Mouse (Mus musculus) heart, adult 8-10 months (tissue): ENCODE results near the gene Gmppb. TPM values are rescaled to one million over a fixed set of nuclear protein-coding genes. Genes with fewer than 3 reads are reported as not detected.

Experiments used
- DNase-seq: peaks from one replicate; pipeline ENCODE4 v3.0.0; 2022; ENCODE audit warnings: low spot score
- microRNA-seq: library from miRNA; unstranded; fragments of <30 nt; microRNA quantifications from one replicate; pipeline ENCODE4 v1.2.0, GENCODE M21; 2022
- total RNA-seq, 4 experiments: library from RNA; stranded (reverse); gene quantifications; 2 replicates each; pipeline ENCODE4 v1.2.4; 2022

Gmppb gene
- total RNA-seq, 4 experiments from 2014 or later = 7.3 to 9.6 (median 9.0) TPM

DNA sequence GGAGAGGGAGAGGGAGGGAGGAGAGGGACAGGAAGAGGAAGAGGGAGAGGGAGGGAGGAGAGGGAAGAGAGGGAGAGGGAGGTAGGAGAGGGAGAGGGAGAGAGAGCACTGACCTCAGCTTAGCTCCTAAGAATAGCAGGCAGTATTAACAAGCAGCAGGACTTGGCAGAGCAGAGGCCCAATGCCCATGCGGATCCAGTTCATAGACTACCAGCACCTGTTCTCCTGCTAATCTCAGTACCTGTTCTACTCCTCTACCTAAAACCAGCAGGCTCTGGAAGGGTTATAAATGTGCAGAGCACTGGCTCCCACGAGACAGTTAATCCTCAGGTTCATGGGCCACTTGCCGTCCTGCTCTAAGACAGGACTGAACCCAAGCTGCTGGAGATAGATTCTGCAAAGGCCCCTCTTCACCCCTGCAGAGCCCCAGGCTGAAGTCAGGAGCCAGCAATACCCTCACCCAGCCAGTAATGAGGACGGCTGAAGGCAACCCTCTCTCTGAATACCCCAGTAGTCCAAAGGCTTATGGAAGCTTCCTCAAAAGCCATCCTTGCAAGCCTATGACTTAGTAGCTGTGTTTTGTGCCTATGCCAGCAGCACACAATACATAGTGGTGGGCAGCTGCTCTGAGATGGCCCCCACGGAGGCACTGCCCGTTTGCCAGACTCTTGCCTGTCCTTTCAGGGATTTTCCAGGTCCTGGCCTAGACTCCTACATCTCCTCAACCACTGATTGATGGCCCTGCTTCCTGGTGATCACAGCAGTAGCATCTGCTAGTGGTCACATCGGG is 24.3 kb downstream of the Gmppb start:
- no peak for DNase-seq

DNA sequence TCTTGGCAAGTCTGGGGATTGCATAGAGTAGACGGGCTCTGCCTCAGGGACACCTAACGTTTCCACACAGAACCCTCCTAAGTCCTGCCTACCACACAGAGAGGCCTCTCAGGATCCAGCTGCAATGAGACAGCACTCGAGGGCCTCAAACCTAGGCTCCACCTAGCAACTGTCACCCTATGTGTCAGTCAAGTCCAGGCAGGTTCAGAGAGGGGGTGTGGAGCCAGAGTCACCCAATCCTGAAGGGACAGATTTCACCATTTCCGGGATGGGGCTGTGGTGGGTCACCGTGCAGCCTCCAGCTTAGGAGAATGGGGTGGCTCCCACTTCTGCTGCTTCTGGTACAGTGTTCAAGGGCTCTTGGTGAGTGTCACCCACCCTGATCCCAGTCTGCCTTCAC is 31.1 kb downstream of the Gmppb start, which contains the start of gene Mst1:
Gene Mst1 (plus strand): TSS at position 269 of the 400 bp plus-strand sequence.
- DNase-seq = no peak

DNA sequence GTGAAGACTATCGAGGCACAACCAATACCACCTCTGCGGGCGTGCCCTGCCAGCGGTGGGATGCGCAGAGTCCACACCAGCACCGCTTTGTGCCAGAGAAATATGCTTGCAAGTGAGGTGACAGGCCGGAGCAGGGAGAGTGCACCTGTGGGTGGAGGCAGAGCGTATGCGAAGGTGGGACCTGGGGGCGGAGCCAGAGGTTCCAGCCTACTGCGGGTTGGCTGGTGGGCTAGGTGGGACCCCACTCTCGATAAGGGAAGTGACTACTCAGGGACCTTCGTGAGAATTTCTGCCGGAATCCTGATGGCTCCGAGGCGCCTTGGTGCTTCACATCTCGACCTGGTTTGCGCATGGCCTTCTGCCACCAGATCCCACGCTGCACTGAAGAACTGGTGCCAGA is 33.5 kb downstream of the Gmppb start:
- DNase-seq = no peak

GRCm38 (mm10) chr9:108082988-108083431 is 34.0 kb downstream of the Gmppb start, which contains the start of gene Rnf123:
Gene Rnf123, minus strand, starts transcription at chr9:108083346.
- DNase-seq = no peak

- no peak for DNase-seq
These were observed 34.5 kb downstream of the Gmppb start for GRCm38 (mm10) chr9:108083561-108083960.

GRCm38 (mm10) chr9:108085261-108085660 is 36.2 kb downstream of the Gmppb start:
- DNase-seq = no peak

GRCm38 (mm10) chr9:108090611-108091120 is 41.6 kb downstream of the Gmppb start:
- DNase-seq = no peak

GRCm38 (mm10) chr9:108093586-108093985 is 44.5 kb downstream of the Gmppb start:
- no peak for DNase-seq

DNA sequence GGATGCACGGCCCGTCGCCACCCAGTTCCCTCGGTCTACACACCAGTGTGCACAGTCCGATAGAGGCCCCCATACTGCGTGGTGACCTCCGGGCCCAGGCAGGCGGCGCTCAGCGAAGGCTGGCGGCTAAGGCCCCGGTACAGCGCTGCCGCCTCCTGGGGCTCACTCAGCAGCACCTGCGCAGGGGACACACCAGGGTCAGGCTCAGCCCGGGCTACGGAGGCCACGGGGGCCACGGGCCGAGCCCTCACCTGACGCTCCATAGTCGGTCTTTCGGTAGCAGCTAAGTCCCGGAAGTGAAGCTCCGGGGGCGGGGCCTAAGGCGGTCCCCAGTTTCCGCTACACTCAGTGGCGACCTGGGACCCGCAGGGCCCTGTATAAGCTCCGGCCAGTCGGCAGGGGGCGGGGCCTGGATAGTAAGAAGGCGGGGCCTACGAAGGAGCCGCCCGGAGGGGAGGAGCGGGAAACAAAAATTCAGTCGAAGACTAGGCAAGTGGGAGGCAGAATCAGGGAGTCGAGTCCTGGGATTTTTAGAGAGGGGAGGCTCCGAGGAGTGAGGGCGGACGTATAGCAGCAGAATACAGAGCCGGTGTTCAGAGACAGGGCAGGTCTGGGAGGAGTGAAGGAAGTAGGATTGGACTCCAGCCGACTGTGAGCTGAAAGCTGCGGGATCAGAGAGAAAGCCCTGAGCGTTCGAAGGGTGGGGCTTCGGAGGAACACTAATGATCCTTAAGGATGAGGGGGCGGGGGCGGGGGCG is 45.3 kb downstream of the Gmppb start, which contains the start of gene Apeh:
Gene Apeh (minus strand): TSS at position 423 of the 758 bp plus-strand sequence.
- DNase-seq = peak; percentile 94

DNA sequence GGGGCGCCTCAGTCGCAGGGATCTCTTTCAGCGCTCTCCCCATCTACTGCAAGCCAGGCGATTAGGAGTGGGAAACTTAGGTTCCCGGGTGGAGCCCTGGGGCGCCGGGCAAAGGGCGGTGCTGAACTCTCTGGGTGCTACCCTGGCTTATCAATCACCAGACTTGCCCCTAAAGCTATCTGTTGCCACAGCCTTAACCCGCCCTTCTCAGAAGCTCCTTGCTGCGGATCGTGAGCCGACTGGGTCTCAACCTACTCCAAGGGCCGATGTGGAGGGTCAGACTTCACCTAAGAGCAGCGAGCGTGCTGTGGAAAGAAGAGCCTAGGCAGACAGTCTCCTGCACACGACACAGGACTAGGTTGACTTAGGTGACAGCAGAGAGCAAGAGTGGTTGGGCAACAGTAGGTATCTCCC is 46.0 kb downstream of the Gmppb start:
- DNase-seq = peak; percentile 29

DNA sequence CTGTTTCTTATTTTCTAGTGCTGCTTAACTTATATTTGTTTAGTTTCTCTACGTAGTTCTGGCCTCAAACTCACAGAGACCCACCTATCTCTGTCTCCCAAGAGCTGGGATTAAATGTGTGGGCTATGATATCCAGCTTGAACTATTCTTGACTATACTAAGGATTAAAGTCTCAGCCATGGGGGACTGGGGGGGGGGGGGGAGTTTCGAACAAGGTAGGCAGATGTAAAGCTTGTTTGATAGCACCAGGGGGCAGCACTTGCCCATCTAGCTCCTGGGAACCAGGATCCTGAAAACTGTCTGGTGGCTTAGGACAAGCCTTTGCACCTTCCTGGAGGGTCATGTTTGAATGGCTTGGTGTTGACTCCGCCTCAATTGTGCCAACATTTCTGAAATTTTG is 46.5 kb downstream of the Gmppb start:
- DNase-seq = peak; percentile 60

DNA sequence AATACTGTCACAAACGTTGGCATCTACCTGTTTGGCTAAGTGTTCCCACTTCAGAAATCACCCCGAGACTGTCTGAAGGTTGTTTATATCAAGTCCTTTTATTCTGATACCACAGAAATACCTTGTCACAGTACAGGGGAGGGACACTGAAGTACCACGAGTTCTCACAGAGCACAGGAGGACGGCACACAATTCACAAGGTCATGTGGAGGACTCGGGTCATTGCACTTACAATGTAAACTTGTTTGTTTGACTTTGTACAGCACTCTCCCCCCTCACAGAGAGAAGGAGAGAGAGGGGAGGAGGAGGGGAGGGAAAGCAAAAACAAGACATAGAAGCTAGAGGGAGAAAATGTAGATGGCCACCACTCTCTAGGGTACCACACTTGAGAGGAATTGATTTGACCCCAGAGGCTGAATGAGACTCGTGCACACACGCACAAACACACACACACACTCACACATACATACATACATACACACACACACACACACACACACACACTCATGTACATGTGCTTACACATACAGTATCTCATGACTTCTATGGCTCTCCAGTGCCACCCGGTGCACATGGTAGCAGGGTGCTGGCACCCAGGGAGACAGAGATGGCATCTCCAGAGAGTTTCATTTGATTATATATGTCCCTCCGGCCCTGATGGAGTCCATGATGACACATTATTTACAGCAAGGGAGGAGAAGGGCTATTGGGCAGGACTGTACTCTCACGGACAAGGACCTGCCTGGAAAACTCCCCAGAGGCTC is 47.1 kb downstream of the Gmppb start:
- DNase-seq = no peak

- no peak for DNase-seq
These were observed 50.6 kb downstream of the Gmppb start for GRCm38 (mm10) chr9:108099619-108100018.

Small RNA genes lying within 50 kb of the gene (microRNA-seq; reads per million reads assigned to microRNA genes)
- gene Mir7088 = not detected

Other genes with a start within 250 kb of the Gmppb start
- 10 to 100 TPM; 24.8 to 31.0 (median 27.6) TPM for gene Rbm6, start 176.0 kb upstream of the Gmppb start, total RNA-seq
- gene Mon1a, start 161.1 kb upstream of the Gmppb start, total RNA-seq = 10 to 100 TPM; 10.8 to 12.2 (median 11.9) TPM
- 1 to 10 TPM; 1.3 to 3.7 (median 2.1) TPM for gene Mst1r, start 142.4 kb upstream of the Gmppb start, total RNA-seq
- gene Actl11, start 120.8 kb upstream of the Gmppb start, total RNA-seq = not detected
- under 1 TPM in 2 of 4 experiments, not detected in 2; 0.16 to 0.66 TPM for gene Camkv, start 113.6 kb upstream of the Gmppb start, total RNA-seq
- gene Traip, start 99.1 kb upstream of the Gmppb start, total RNA-seq = 1 to 10 TPM in 1 of 4 experiments, under 1 TPM in 3; 0.33 to 1.6 (median 0.80) TPM
- gene Uba7, start 73.7 kb upstream of the Gmppb start, total RNA-seq = 10 to 100 TPM in 3 of 4 experiments, 1 to 10 TPM in 1; 8.8 to 20.8 (median 13.5) TPM
- under 1 TPM in 1 of 4 experiments, not detected in 3; 0.25 TPM for gene Gm20661, start 66.2 kb upstream of the Gmppb start, total RNA-seq
- 1 to 10 TPM; 6.0 to 9.5 (median 9.0) TPM for gene Inka1, start 63.4 kb upstream of the Gmppb start, total RNA-seq
- under 1 TPM in 3 of 4 experiments, not detected in 1; 0.17 to 0.41 (median 0.19) TPM for gene Cdhr4, start 56.7 kb upstream of the Gmppb start, total RNA-seq
- gene Gm20662, start 52.9 kb upstream of the Gmppb start, total RNA-seq = not detected
- 10 to 100 TPM; 32.4 to 54.1 (median 41.1) TPM for gene Ip6k1, start 46.7 kb upstream of the Gmppb start, total RNA-seq
- gene Amigo3, start 3.9 kb downstream of the Gmppb start, total RNA-seq = 1 to 10 TPM; 1.3 to 3.1 (median 1.6) TPM
- gene Mst1, start 31.2 kb downstream of the Gmppb start, total RNA-seq = under 1 TPM in 1 of 4 experiments, not detected in 3; 0.14 TPM
- 100 to 1,000 TPM; 103 to 132 (median 110) TPM for gene Rnf123, start 34.1 kb downstream of the Gmppb start, total RNA-seq
- 10 to 100 TPM; 38.5 to 49.0 (median 44.9) TPM for gene Apeh, start 45.4 kb downstream of the Gmppb start, total RNA-seq
- under 1 TPM; 0.05 to 0.06 (median 0.06) TPM for gene Bsn, start 141.1 kb downstream of the Gmppb start, total RNA-seq
- 100 to 1,000 TPM; 291 to 330 (median 302) TPM for gene Dag1, start 214.7 kb downstream of the Gmppb start, total RNA-seq
- gene Nicn1, start 241.2 kb downstream of the Gmppb start, total RNA-seq = 10 to 100 TPM; 23.0 to 32.5 (median 28.5) TPM
- 1 to 10 TPM; 3.8 to 6.5 (median 4.9) TPM for gene Amt, start 247.6 kb downstream of the Gmppb start, total RNA-seq